Mouse (Mus musculus) kidney, embryonic 15.5 days (tissue): ENCODE measurements around the gene Gm11568. TPM values are rescaled to one million over a fixed set of nuclear protein-coding genes. Genes with fewer than 3 reads are reported as not detected.
"Not testable (repeated sequence)": the region's sequence is repeated elsewhere in the genome, so short reads cannot be mapped to it uniquely, and the experiment has no call there.

Experiments used
- ATAC-seq: fragments of 200-750 bp; cut with Nextera tagmentation; replicated peaks from 2 replicates; pipeline ENCODE4 v1.8.0; 2017; ENCODE audit warnings: moderate TSS enrichment; ENCODE audit not compliant: low FRiP score
- H3K27ac ChIP-seq: fragments of 300-500 bp; sonication (generic); 2 replicates; pipeline ENCODE4 v1.5.1; 2015; ENCODE audit warnings: mild to moderate bottlenecking, inconsistent platforms
- H3K27me3 ChIP-seq: fragments of 300-500 bp; sonication (generic); 2 replicates; pipeline ENCODE4 v1.6.1; 2015; ENCODE audit warnings: inconsistent platforms
- H3K36me3 ChIP-seq: fragments of 300-500 bp; sonication (generic); 2 replicates; pipeline ENCODE4 v1.6.1; 2015; ENCODE audit warnings: inconsistent platforms
- H3K4me1 ChIP-seq: fragments of 300-500 bp; sonication (generic); 2 replicates; pipeline ENCODE4 v1.6.1; 2015; ENCODE audit warnings: inconsistent platforms
- H3K4me2 ChIP-seq: fragments of 300-500 bp; sonication (generic); 2 replicates; pipeline ENCODE4 v1.6.1; 2015; ENCODE audit warnings: moderate library complexity, mild to moderate bottlenecking, inconsistent platforms
- H3K4me3 ChIP-seq: fragments of 300-500 bp; sonication (generic); replicated peaks from 2 replicates; pipeline ENCODE4 v1.5.1; 2015; ENCODE audit warnings: mild to moderate bottlenecking, inconsistent platforms
- H3K9ac ChIP-seq: fragments of 300-500 bp; sonication (generic); 2 replicates; pipeline ENCODE4 v1.6.1; 2015; ENCODE audit warnings: mild to moderate bottlenecking, inconsistent platforms
- H3K9me3 ChIP-seq: fragments of 300-500 bp; sonication (generic); replicated peaks from 2 replicates; pipeline ENCODE4 v1.6.1; 2016; ENCODE audit warnings: inconsistent platforms
- WGBS: fragments of 180-500 bp; shearing (Covaris S2); methylation state at CpG from one replicate; pipeline ENCODE4 v1.1.7; 2015; ENCODE audit warnings: mixed read lengths; 5-methylcytosine and 5-hydroxymethylcytosine counted together
- polyA plus RNA-seq: library from polyadenylated mRNA; unstranded; fragments of >200 nt; fragmentation: Nextera tagmentation; extraction: Ambion mirVana; gene quantifications from 2 replicates; pipeline ENCODE4 v1.2.1, GENCODE M21; 2015

The Gm11568 gene
- not detected in 2 replicates for polyA plus RNA-seq

- Histone ChIP-seq H3K4me2 (no peak within 1 kb of the TSS), H3K36me3 (no peaks in the 10 kb centered on the region), H3K4me3 (no peak within 1 kb of the TSS), H3K4me1 (no peaks in the 10 kb centered on the region), H3K9me3 (no peaks in the 10 kb centered on the region), H3K27ac (no peak within 1 kb of the TSS), H3K27me3 (no peaks in the 10 kb centered on the region), H3K9ac (no peak within 1 kb of the TSS)
- no peak for ATAC-seq
- 85% methylated on average over 2 of the region's 2 CpGs for WGBS
These were observed at the start of gene Gm11568 for GRCm38 (mm10) chr11:99857617-99858016. Gm11568 (plus strand) TSS chr11:99857917.

GRCm38 (mm10) chr11:99809792-99810191 lies 47.9 kb upstream of the Gm11568 start, which contains the start of gene Krtap4-13:
Krtap4-13 (minus strand) TSS chr11:99809892.
- ATAC-seq, H3K27ac ChIP-seq, H3K9ac ChIP-seq, H3K4me1 ChIP-seq, H3K4me3 ChIP-seq, H3K27me3 ChIP-seq, H3K9me3 ChIP-seq, H3K36me3 ChIP-seq, H3K4me2 ChIP-seq: not testable (repeated sequence)

- H3K27ac ChIP-seq, H3K9ac ChIP-seq, ATAC-seq, H3K27me3 ChIP-seq, H3K4me1 ChIP-seq, H3K36me3 ChIP-seq, H3K4me3 ChIP-seq, H3K4me2 ChIP-seq, H3K9me3 ChIP-seq: not testable (repeated sequence)
- 72% methylated on average over 2 of the region's 2 CpGs for WGBS
These were observed 42.2 kb upstream of the Gm11568 start, which contains the start of gene Gm11564 for GRCm38 (mm10) chr11:99815566-99815965. Gm11564 (minus strand) TSS chr11:99815666.

GRCm38 (mm10) chr11:99837966-99838365 lies 19.8 kb upstream of the Gm11568 start, which contains the start of gene 2300003K06Rik:
2300003K06Rik (minus strand) TSS chr11:99838066.
- Histone ChIP-seq H3K4me2 (no peak within 1 kb of the TSS), H3K9ac (no peak within 1 kb of the TSS), H3K4me1 (no peaks in the 10 kb centered on the region), H3K36me3 (no peaks in the 10 kb centered on the region), H3K9me3 (no peaks in the 10 kb centered on the region), H3K27ac (no peak within 1 kb of the TSS), H3K4me3 (no peak within 1 kb of the TSS), H3K27me3 (no peaks in the 10 kb centered on the region)
- WGBS, result 78% methylated on average over 1 of the region's 1 CpGs
- no peak for ATAC-seq

- no peak overlapping the region for H3K4me3 ChIP-seq
- H3K4me2 ChIP-seq, result no peak overlapping the region
- no peak overlapping the region for H3K27ac ChIP-seq
- H3K27me3 ChIP-seq, result no peaks in the 10 kb centered on the region
- H3K36me3 ChIP-seq, result no peaks in the 10 kb centered on the region
- H3K9ac ChIP-seq, result no peak overlapping the region
- ATAC-seq, result no peak
- H3K9me3 ChIP-seq, result no peaks in the 10 kb centered on the region
- 19% methylated on average over 1 of the region's 1 CpGs for WGBS
- no peaks in the 10 kb centered on the region for H3K4me1 ChIP-seq
These were observed 15.5 kb upstream of the Gm11568 start for GRCm38 (mm10) chr11:99842185-99842584.

- H3K36me3 ChIP-seq, result no peaks in the 10 kb centered on the region
- no peak overlapping the region for H3K4me3 ChIP-seq
- H3K27me3 ChIP-seq, result no peaks in the 10 kb centered on the region
- no peaks in the 10 kb centered on the region for H3K4me1 ChIP-seq
- 89% methylated on average over 2 of the region's 2 CpGs for WGBS
- no peak overlapping the region for H3K4me2 ChIP-seq
- H3K27ac ChIP-seq, result no peak overlapping the region
- no peak for ATAC-seq
- H3K9me3 ChIP-seq, result no peaks in the 10 kb centered on the region
- no peak overlapping the region for H3K9ac ChIP-seq
These were observed 11.0 kb upstream of the Gm11568 start for GRCm38 (mm10) chr11:99846746-99847145.

GRCm38 (mm10) chr11:99851508-99851907 lies 6.2 kb upstream of the Gm11568 start, which contains the start of gene Krtap4-16:
Krtap4-16 (minus strand) TSS chr11:99851608.
- H3K4me3 ChIP-seq, result no peak within 1 kb of the TSS
- no peak for ATAC-seq

GRCm38 (mm10) chr11:99854121-99854520 lies 3.6 kb upstream of the Gm11568 start:
- no peaks in the 10 kb centered on the region for H3K4me1 ChIP-seq
- 60% methylated on average over 3 of the region's 3 CpGs for WGBS
- no peak overlapping the region for H3K9ac ChIP-seq
- H3K4me3 ChIP-seq, result no peak overlapping the region
- no peaks in the 10 kb centered on the region for H3K9me3 ChIP-seq
- no peak for ATAC-seq
- H3K27me3 ChIP-seq, result no peaks in the 10 kb centered on the region
- H3K4me2 ChIP-seq, result no peak overlapping the region
- H3K36me3 ChIP-seq, result no peaks in the 10 kb centered on the region
- no peak overlapping the region for H3K27ac ChIP-seq

More at GRCm38 (mm10) chr11:99851508-99851907, 6.2 kb upstream of the Gm11568 start, which contains the start of gene Krtap4-16:
- no peak within 1 kb of the TSS for H3K4me2 ChIP-seq
- H3K27me3 ChIP-seq, result no peaks in the 10 kb centered on the region
- H3K4me1 ChIP-seq, result no peaks in the 10 kb centered on the region
- no peak within 1 kb of the TSS for H3K27ac ChIP-seq
- no peaks in the 10 kb centered on the region for H3K9me3 ChIP-seq
- H3K9ac ChIP-seq, result no peak within 1 kb of the TSS
- H3K36me3 ChIP-seq, result no peaks in the 10 kb centered on the region

- H3K4me2 ChIP-seq, result no peak overlapping the region
- no peak for ATAC-seq
- H3K9ac ChIP-seq, result no peak overlapping the region
- no peak overlapping the region for H3K4me3 ChIP-seq
- no peaks in the 10 kb centered on the region for H3K27me3 ChIP-seq
- no peaks in the 10 kb centered on the region for H3K9me3 ChIP-seq
- no peak overlapping the region for H3K27ac ChIP-seq
- WGBS, result 76% methylated on average over 2 of the region's 2 CpGs
- no peaks in the 10 kb centered on the region for H3K36me3 ChIP-seq
- no peaks in the 10 kb centered on the region for H3K4me1 ChIP-seq
These were observed 1.0 kb downstream of the Gm11568 start for GRCm38 (mm10) chr11:99858761-99859160.

GRCm38 (mm10) chr11:99864176-99864575 lies 6.5 kb downstream of the Gm11568 start, which contains the start of gene Gm11559:
Gm11559 (plus strand) TSS chr11:99864476.
- not testable (repeated sequence) for H3K4me3 ChIP-seq, H3K36me3 ChIP-seq, H3K4me2 ChIP-seq, H3K9me3 ChIP-seq, H3K27me3 ChIP-seq, ATAC-seq, H3K4me1 ChIP-seq, H3K9ac ChIP-seq, H3K27ac ChIP-seq
- WGBS, result 69% methylated on average over 1 of the region's 1 CpGs

GRCm38 (mm10) chr11:99873089-99873488 lies 15.4 kb downstream of the Gm11568 start, which contains the start of gene Krtap9-1:
Krtap9-1 (plus strand) TSS chr11:99873389.
- 70% methylated on average over 1 of the region's 1 CpGs for WGBS

GRCm38 (mm10) chr11:99878887-99879286 lies 21.2 kb downstream of the Gm11568 start, which contains the start of gene Gm11567:
Gm11567 (plus strand) TSS chr11:99879187.
- H3K4me2 ChIP-seq, H3K27me3 ChIP-seq, H3K27ac ChIP-seq, H3K36me3 ChIP-seq, H3K4me3 ChIP-seq, ATAC-seq, H3K9me3 ChIP-seq, H3K9ac ChIP-seq, H3K4me1 ChIP-seq: not testable (repeated sequence)
- 51% methylated on average over 1 of the region's 1 CpGs for WGBS

More at GRCm38 (mm10) chr11:99873089-99873488, 15.4 kb downstream of the Gm11568 start, which contains the start of gene Krtap9-1:
- H3K27ac ChIP-seq, H3K4me1 ChIP-seq, H3K9me3 ChIP-seq, H3K36me3 ChIP-seq, H3K4me3 ChIP-seq, ATAC-seq, H3K27me3 ChIP-seq, H3K9ac ChIP-seq, H3K4me2 ChIP-seq: not testable (repeated sequence)

- Histone ChIP-seq H3K4me2 (no peak within 1 kb of the TSS), H3K4me1 (no peaks in the 10 kb centered on the region), H3K27me3 (no peaks in the 10 kb centered on the region), H3K4me3 (no peak within 1 kb of the TSS), H3K27ac (no peak within 1 kb of the TSS), H3K36me3 (no peaks in the 10 kb centered on the region), H3K9ac (no peak within 1 kb of the TSS), H3K9me3 (no peaks in the 10 kb centered on the region)
- WGBS, result 91% methylated on average over 2 of the region's 2 CpGs
- no peak for ATAC-seq
These were observed 49.9 kb downstream of the Gm11568 start, which contains the start of gene Krtap31-1 for GRCm38 (mm10) chr11:99907620-99908019. Krtap31-1 (plus strand) TSS chr11:99907920.
